Mouse (Mus musculus): Measurements from ENCODE around the gene Scd2. TPM values are rescaled to one million over a fixed set of nuclear protein-coding genes. Genes with fewer than 3 reads are reported as not detected.

The Scd2 gene
- total and polyA plus RNA-seq, 2 experiments from 2014 or later, result 210 to 696 TPM

- no peak overlapping the region for H3K4me2 ChIP-seq (ENCODE audit: low read depth)
- no peak for TF ChIP-seq CTCF (IDR thresholded peaks at IDR 0.05; ENCODE audit: low read depth)
- H3K27ac ChIP-seq (ENCODE audit: low read depth, low read length), result no peak overlapping the region
- H3K4me1 ChIP-seq (ENCODE audit: insufficient read depth), result peaks cover 5% of the 10 kb centered on the region; the same call in 1 of the 2 replicates
- no peaks in the 10 kb centered on the region for H3K27me3 ChIP-seq (ENCODE audit: insufficient read depth, low read length)
- DNase-seq, result peak; percentile 45
- peaks cover 13% of the 10 kb centered on the region; the same call in 1 of the 2 replicates for H3K36me3 ChIP-seq (ENCODE audit: insufficient read depth)
- ATAC-seq, result peak; percentile 23; the same call in 1 of the 2 replicates
- no peak overlapping the region for H3K4me3 ChIP-seq (ENCODE audit: low read depth, low read length)
- 20% methylated on average over 4 of the region's 4 CpGs for WGBS
- no peaks in the 10 kb centered on the region for H3K9me3 ChIP-seq (ENCODE audit: low read length)
- H3K9ac ChIP-seq, result no peak overlapping the region
These were observed 18.5 kb downstream of the Scd2 start for GRCm38 (mm10) chr19:44312007-44312360.

- 57% methylated on average over 3 of the region's 3 CpGs for WGBS
- peaks cover 5% of the 10 kb centered on the region; the same call in 1 of the 2 replicates for H3K36me3 ChIP-seq (ENCODE audit: insufficient read depth)
These were observed 19.6 kb downstream of the Scd2 start for GRCm38 (mm10) chr19:44313066-44313465.

GRCm38 (mm10) chr19:44314327-44314759, 20.9 kb downstream of the Scd2 start:
- Histone ChIP-seq H3K9me3 (ENCODE audit: low read length) (no peaks in the 10 kb centered on the region), H3K4me3 (ENCODE audit: low read depth, low read length) (peak overlapping the region; percentile 58), H3K9ac (peak overlapping the region; percentile 53), H3K27ac (ENCODE audit: low read depth, low read length) (peak overlapping the region; percentile 29; the same call in 1 of the 2 replicates), H3K4me1 (ENCODE audit: insufficient read depth) (peaks cover 5% of the 10 kb centered on the region; the same call in 1 of the 2 replicates), H3K36me3 (ENCODE audit: insufficient read depth) (0 out of 2 replicates have a peak, but pooled peaks cover 2% of the 10 kb centered on the region), H3K27me3 (ENCODE audit: insufficient read depth, low read length) (no peaks in the 10 kb centered on the region), H3K4me2 (ENCODE audit: low read depth) (peak overlapping the region; percentile 87)
- TF ChIP-seq CTCF (IDR thresholded peaks at IDR 0.05; ENCODE audit: low read depth), result no peak
- ATAC-seq (peak; percentile 92), DNase-seq (peak; percentile 76)
- 2% methylated on average over 18 of the region's 18 CpGs for WGBS

More at GRCm38 (mm10) chr19:44313066-44313465, 19.6 kb downstream of the Scd2 start:
- H3K9me3 ChIP-seq (ENCODE audit: low read length), result no peaks in the 10 kb centered on the region
- ATAC-seq (no peak), DNase-seq (no peak)
- H3K4me3 ChIP-seq (ENCODE audit: low read depth, low read length), result no peak overlapping the region
- H3K9ac ChIP-seq, result no peak overlapping the region
- H3K27ac ChIP-seq (ENCODE audit: low read depth, low read length), result no peak overlapping the region
- no peaks in the 10 kb centered on the region for H3K27me3 ChIP-seq (ENCODE audit: insufficient read depth, low read length)
- no peak overlapping the region for H3K4me2 ChIP-seq (ENCODE audit: low read depth)
- H3K4me1 ChIP-seq (ENCODE audit: insufficient read depth), result peaks cover 5% of the 10 kb centered on the region; the same call in 1 of the 2 replicates
- TF ChIP-seq CTCF (IDR thresholded peaks at IDR 0.05; ENCODE audit: low read depth), result no peak

GRCm38 (mm10) chr19:44314871-44315414, 21.5 kb downstream of the Scd2 start:
- peak; percentile 67 for ATAC-seq
- Histone ChIP-seq H3K9ac (peak overlapping the region; percentile 53), H3K4me3 (ENCODE audit: low read depth, low read length) (peak overlapping the region; percentile 58), H3K27me3 (ENCODE audit: insufficient read depth, low read length) (no peaks in the 10 kb centered on the region), H3K4me1 (ENCODE audit: insufficient read depth) (peaks cover 5% of the 10 kb centered on the region; the same call in 1 of the 2 replicates), H3K27ac (ENCODE audit: low read depth, low read length) (peak overlapping the region; percentile 29; the same call in 1 of the 2 replicates), H3K36me3 (ENCODE audit: insufficient read depth) (no peaks in the 10 kb centered on the region), H3K9me3 (ENCODE audit: low read length) (no peaks in the 10 kb centered on the region), H3K4me2 (ENCODE audit: low read depth) (peak overlapping the region; percentile 87)
- peak; percentile 31 for DNase-seq
- no peak for TF ChIP-seq CTCF (IDR thresholded peaks at IDR 0.05; ENCODE audit: low read depth)
- under 1% methylated on average over 11 of the region's 11 CpGs for WGBS

GRCm38 (mm10) chr19:44316752-44317315, 23.4 kb downstream of the Scd2 start:
- Histone ChIP-seq H3K4me3 (ENCODE audit: low read depth, low read length) (no peak overlapping the region), H3K4me2 (ENCODE audit: low read depth) (no peak overlapping the region), H3K9ac (no peak overlapping the region), H3K9me3 (ENCODE audit: low read length) (no peaks in the 10 kb centered on the region), H3K27ac (ENCODE audit: low read depth, low read length) (no peak overlapping the region), H3K36me3 (ENCODE audit: insufficient read depth) (no peaks in the 10 kb centered on the region), H3K27me3 (ENCODE audit: insufficient read depth, low read length) (no peaks in the 10 kb centered on the region), H3K4me1 (ENCODE audit: insufficient read depth) (peaks cover 5% of the 10 kb centered on the region; the same call in 1 of the 2 replicates)
- no peak for TF ChIP-seq CTCF (IDR thresholded peaks at IDR 0.05; ENCODE audit: low read depth)
- 67% methylated on average over 5 of the region's 5 CpGs for WGBS
- no peak for ATAC-seq
- DNase-seq, result no peak

- H3K9me3 ChIP-seq (ENCODE audit: low read length), result no peaks in the 10 kb centered on the region
- no peak for DNase-seq
- no peak overlapping the region for H3K4me3 ChIP-seq (ENCODE audit: low read depth, low read length)
- H3K9ac ChIP-seq, result no peak overlapping the region
- no peak overlapping the region for H3K4me2 ChIP-seq (ENCODE audit: low read depth)
- H3K36me3 ChIP-seq (ENCODE audit: insufficient read depth), result no peaks in the 10 kb centered on the region
- peaks cover 5% of the 10 kb centered on the region; the same call in 1 of the 2 replicates for H3K4me1 ChIP-seq (ENCODE audit: insufficient read depth)
- H3K27ac ChIP-seq (ENCODE audit: low read depth, low read length), result no peak overlapping the region
- no peak for ATAC-seq
- TF ChIP-seq CTCF (IDR thresholded peaks at IDR 0.05; ENCODE audit: low read depth), result no peak
- WGBS, result 78% methylated on average over 5 of the region's 5 CpGs
- H3K27me3 ChIP-seq (ENCODE audit: insufficient read depth, low read length), result no peaks in the 10 kb centered on the region
These were observed 23.9 kb downstream of the Scd2 start for GRCm38 (mm10) chr19:44317391-44317790.

- no peaks in the 10 kb centered on the region for H3K9me3 ChIP-seq (ENCODE audit: low read length)
- H3K4me2 ChIP-seq (ENCODE audit: low read depth), result no peak overlapping the region
- no peaks in the 10 kb centered on the region for H3K27me3 ChIP-seq (ENCODE audit: insufficient read depth, low read length)
- no peak; the same call in 1 of the 2 replicates for TF ChIP-seq CTCF (IDR thresholded peaks at IDR 0.05; ENCODE audit: low read depth)
- DNase-seq (no peak), ATAC-seq (no peak)
- H3K4me3 ChIP-seq (ENCODE audit: low read depth, low read length), result no peak overlapping the region
- H3K9ac ChIP-seq, result no peak overlapping the region
- no peak overlapping the region for H3K27ac ChIP-seq (ENCODE audit: low read depth, low read length)
- H3K4me1 ChIP-seq (ENCODE audit: insufficient read depth), result peaks cover 5% of the 10 kb centered on the region; the same call in 1 of the 2 replicates
- H3K36me3 ChIP-seq (ENCODE audit: insufficient read depth), result no peaks in the 10 kb centered on the region
These were observed 25.1 kb downstream of the Scd2 start for GRCm38 (mm10) chr19:44318545-44318944.

All from forebrain, postnatal 0 days (tissue).